Mouse (Mus musculus): ENCODE results near the gene Zfp935.
A peak's percentile ranks its signal among the peaks of the same experiment; 100 is the strongest.
"Not testable (repeated sequence)": the region's sequence is repeated elsewhere in the genome, so short reads cannot be mapped to it uniquely, and the experiment has no call there.

Gene Zfp935

GRCm38 (mm10) chr13:62558189-62559110 is at the start of gene Zfp935:
Gene Zfp935 (minus strand): TSS chr13:62558511.
- DNase-seq (ENCODE audit: low read depth): peak; percentile 0

GRCm38 (mm10) chr13:62571099-62571498 is 12.8 kb upstream of the Zfp935 start, which contains the start of gene Zfp934:
Gene Zfp934 (minus strand): TSS chr13:62571199.
- DNase-seq (ENCODE audit: low read depth): not testable (repeated sequence)

- not testable (repeated sequence) for DNase-seq (ENCODE audit: low read depth)
These were observed 3.4 kb upstream of the Zfp935 start for GRCm38 (mm10) chr13:62561696-62562095.

GRCm38 (mm10) chr13:62530129-62530528 is 28.2 kb downstream of the Zfp935 start:
- not testable (repeated sequence) for DNase-seq (ENCODE audit: low read depth)

- DNase-seq (ENCODE audit: low read depth): not testable (repeated sequence)
These were observed 47.5 kb downstream of the Zfp935 start for GRCm38 (mm10) chr13:62510641-62511420.

GRCm38 (mm10) chr13:62472661-62473060 is 85.7 kb downstream of the Zfp935 start:
- DNase-seq (ENCODE audit: low read depth): not testable (repeated sequence)

GRCm38 (mm10) chr13:62469947-62470346 is 88.4 kb downstream of the Zfp935 start:
- peak; percentile 20 for DNase-seq (ENCODE audit: low read depth)

GRCm38 (mm10) chr13:62466424-62467334 is 91.6 kb downstream of the Zfp935 start, which contains the start of gene Gm49359:
Gene Gm49359 (minus strand): TSS chr13:62466832.
- DNase-seq (ENCODE audit: low read depth): peak; percentile 84
